Mouse (Mus musculus) frontal cortex, postnatal 25 days (tissue): ENCODE measurements around the gene Astn2.

ENCODE experiments used
- DNase-seq, 2 experiments: peaks; one replicate each; pipeline ENCODE4 v3.0.0; 2022; ENCODE audit warnings: low spot score in 2 of 2

Gene Astn2

DNA sequence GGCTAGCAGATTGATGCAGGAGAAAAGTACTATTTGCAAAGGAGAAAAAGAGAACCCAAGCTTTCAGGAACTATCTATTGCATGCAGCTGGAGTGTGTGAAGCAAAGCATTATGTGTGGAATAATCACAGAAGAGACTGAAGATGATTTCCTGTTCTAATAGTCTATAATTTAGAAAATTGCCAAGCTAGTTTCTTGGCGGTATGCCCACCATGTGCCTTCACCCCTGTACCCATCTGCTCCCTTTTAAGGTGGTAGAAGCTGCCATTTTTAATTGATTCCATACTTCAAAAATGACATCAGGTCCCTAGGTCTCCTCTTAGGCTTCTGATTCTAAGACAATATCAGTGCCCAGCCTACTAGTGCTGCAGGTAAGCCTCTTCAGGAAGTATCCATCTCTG, 432.0 kb downstream of the Astn2 start:
- DNase-seq, result no peak

DNA sequence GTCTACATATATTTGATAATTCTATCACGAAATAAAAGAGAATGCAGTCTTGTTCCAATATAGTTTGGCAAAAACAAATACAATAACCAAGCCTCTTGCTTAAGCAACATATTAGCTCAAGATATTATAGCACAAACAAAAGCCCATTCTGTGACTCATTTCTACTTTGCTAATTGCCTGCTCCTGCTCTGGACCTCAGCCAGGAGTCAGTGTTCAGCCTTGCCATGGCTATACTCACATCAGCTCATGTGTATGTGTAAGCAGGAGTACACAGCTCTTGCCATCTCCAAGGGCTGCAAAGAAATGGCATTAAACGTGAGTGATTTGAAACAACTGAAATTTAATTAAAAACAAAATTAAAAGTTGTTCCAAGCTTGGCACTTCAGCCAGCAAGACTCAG, 435.1 kb downstream of the Astn2 start:
- DNase-seq, result no peak

- no peak for DNase-seq
Measured at GRCm38 (mm10) chr4:65964604-65965003, 439.8 kb downstream of the Astn2 start.

DNA sequence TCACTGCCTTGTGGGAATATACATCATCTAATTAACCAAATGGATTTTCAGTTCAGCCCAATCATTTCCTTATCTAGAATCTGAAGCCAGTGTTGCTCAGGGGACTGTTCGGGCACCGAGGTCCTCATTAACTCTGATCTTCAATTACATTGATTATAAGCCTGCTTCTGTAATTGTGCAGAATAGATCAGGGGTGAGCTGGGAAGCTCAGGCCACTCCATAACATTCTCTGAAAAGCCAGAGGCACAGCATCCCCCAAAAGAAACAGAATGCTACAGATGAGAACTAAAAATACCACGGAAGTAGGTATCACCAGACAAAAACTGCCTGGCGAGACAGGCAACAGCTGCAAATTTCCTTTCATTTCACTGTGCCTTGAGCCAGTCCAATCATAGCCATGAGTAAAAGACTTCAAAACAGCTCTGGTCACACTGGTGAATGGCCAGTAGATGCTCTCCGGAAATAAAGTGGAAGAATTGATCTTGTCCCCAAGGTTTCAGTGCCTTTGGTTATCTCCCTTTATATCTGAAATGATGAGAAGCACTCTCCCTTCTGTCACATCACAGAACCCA, 445.1 kb downstream of the Astn2 start:
- DNase-seq, result no peak

DNA sequence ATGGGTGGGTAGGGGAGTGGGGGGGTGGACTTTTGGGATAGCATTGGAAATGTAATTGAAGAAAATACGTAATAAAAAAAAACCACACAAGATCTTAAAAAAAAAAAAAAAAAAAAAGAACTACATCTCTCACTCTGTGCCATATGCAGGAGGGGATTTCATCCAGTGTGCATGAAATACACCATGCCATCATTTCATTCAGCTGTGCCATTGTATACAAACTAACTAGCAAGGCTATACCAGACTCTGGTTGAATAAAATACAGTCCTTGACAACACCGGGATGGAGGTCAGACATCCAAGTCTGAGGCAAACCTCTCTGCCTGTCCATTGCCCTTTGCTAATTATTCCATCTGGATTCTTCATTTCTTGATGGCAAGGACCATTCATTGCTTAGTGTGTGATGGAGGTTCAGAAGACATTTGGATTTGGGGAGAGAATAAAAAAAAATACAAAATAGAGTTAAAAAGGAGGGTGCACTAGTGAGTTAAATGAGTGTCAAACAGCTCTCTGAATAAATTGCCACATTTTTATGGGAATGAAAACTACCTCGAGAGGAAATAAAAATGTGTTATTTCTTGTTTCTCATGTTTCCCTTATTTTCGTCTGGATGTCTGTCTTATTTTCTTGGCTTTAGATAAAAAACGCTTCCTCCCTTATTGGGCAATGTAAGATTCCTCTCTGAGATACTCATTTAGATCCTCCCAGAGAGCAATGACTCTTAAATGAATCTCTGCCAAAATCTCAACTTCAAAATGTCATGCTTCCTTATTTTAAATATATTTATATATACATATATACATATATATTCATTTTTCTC, 445.8 kb downstream of the Astn2 start:
- no peak for DNase-seq

DNA sequence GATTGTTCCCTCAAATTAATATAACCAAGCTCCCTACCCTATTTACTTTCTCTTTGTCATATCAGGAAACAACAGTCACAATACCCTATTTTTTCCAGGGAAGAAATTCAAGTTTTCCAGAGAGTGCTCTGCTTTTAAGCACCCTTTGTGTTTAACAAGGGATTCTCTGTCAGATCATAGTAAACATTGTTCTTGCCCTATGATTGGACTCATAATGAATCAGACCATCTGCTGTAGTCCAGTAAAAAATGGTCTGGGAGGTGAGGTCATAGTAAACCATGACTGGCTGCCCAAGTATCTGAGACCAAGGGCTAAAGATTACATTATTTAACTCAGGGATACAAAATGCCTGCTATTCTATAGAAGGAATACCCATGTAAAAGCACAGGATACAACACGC, 452.5 kb downstream of the Astn2 start:
- DNase-seq, result no peak

- no peak for DNase-seq
Measured at GRCm38 (mm10) chr4:65947141-65947649, 457.2 kb downstream of the Astn2 start.

- no peak for DNase-seq
Measured at GRCm38 (mm10) chr4:65946021-65946420, 458.4 kb downstream of the Astn2 start.

DNA sequence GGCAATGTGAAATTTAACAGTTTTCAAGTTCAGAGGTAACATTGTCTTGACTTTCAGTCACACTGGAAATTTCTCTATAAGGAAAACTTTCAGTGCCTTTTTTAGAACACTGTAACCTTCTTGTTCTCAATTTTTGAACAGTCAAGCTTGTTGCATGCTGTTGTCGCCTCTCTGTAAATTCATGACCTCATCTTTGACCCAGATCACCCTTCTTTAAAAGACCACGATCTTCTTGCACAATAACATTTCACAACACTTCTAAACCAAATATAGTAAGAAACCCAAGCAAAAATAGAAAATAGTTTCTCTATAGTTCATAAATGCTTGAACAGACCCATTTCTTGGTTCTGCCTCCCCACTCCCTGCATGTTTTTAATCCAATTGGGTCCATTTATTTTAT, 473.5 kb downstream of the Astn2 start:
- no peak for DNase-seq

DNA sequence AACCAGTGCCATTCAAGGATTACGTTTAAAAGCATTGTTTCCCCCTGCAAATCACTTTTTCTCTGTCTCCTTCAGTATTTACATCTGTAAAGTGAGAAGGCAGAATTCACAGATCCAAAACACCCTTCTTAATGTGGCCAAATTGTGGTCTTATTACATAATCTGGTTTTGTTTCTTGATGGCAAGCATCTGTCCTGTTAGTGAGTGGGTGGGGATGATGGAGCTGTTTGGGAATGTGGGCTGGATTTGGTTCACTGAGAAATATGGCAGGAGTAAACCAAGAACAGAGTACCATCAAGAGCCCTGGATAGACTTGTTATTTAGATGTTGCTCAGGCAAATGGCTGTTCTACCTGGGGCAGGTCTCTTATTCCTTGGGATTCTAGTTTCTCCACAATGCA, 484.1 kb downstream of the Astn2 start:
- no peak for DNase-seq

DNA sequence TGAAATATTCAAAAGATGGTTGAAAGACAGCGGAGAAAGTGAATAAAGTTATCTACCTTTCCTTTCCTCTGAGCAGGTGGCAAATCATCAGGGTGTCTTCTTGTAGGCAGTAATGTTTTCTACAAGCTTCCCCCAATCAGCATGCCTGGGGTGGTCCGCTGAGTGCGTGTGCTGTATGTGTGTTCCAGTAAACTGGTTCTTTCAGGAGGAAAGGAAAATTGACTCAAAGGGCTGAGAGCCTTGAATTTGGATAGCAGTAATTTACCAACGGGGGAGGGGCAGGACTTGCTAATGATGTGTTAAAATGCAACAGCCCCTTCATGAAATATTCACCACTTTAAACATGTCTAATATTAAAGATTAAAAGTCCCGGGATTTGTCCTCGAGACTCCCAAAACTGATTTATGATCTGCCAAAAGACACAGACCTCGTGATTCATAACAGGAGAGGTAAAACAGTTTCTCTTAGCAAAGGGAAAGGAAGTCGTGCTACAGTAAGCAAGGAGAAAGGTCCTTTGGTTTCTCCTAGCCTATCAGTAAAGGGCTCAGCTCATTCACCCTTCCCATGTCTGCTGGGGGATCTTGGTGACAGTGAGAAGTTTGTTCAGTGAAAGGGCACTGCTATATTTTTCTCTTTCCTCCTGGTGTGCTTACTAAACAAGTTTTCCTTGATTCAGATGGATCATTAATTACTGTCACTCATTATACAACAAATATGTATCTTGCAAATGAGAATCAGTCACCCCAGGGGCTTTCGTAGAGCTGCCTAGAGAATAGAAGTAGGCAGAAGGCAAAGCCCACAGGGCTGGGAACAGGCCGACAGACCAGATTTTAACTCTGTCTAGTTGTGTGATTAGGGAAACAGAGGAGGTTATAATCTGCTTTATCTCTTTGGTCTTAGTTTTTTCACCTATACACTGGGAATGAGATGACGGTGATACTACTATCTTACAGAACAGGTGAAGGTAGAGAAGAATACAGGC, 488.1 kb downstream of the Astn2 start:
- no peak for DNase-seq

DNA sequence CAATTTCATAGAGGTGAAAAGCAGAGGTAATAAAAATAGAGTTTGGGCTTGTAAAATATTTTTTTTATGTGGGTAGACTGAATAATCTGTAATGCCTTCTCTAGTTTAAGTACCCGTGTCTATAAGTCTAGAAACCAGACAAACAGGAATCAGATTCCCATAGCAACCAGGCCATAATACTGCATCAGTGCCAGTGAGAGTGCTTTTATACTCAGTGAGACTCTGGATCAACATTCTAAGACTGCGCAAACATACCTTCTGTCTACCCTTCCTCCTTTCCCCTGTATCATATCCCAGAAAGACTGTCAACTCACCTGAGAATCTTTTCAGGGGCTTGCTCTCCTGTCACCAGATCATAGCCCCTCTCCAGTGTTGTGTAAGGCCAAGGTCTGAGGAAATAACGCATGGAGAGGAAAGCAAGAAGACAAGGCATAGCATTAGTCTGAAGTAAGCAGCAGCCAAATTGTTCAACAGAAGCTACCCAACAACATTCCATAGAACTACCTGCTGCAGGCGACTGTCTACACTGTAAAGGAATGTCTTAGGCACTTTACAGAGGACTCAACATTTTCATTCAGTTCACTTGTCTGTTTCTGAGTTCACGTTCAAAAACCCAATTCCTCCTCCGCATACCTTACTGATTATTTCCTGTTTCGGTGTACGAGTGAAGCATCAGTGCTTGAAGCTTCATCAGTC, 492.0 kb downstream of the Astn2 start:
- no peak for DNase-seq

GRCm38 (mm10) chr4:65907660-65908059, 496.8 kb downstream of the Astn2 start:
- DNase-seq, result no peak

- no peak for DNase-seq
Measured at GRCm38 (mm10) chr4:65904963-65905362, 499.4 kb downstream of the Astn2 start.

- DNase-seq, result no peak
Measured at GRCm38 (mm10) chr4:65896092-65897027, 508.1 kb downstream of the Astn2 start.

DNA sequence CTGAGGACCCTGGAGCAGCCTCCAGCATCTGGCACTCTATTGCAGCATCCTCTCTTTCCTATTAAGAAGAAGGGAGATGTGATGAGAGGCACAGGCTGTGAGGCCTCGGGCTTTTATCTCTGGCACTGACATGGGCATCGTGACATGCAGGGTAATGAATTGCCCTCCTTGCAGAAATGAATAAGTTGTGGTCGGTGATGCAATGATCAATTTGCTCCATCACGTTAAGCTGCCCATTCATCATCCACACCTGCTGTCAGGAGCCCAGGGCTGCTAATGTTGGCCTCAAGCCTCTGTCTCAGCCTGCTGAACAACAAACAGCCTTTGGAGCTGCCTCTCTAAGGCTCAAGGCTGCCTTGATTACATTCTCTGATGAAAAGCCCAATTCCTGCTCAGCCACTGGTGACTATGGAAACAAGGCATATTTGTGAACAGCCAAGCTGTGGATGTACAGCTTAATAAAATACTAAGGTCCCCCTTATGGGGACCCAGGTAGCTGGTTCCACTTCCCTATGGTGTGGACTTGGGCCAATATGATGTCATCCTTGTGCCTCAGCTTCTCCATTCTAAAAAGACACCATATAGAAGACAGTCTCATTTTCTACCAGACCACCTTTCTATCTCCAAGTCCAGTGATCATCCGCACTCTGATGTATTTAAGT, 515.9 kb downstream of the Astn2 start:
- DNase-seq, result no peak

DNA sequence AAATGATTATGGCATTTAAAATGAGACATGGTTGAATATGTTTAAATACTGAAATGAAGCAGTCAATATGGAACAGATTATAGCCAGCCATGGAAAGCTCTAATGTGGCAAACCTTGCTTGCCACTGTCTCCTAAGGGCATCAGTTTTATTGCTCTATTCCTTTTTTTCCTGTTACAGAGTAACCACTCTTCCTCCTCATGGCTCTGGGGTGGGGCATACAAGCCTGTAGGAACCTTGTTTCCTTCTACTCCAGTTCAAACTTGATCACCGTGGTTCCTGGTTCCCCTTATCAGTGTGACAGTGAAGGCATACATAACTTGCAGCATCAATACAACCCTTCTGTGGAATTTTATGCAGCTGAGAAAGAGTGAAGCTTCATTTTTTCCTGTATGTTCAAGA, 517.5 kb downstream of the Astn2 start:
- DNase-seq, result no peak

- no peak for DNase-seq
Measured at GRCm38 (mm10) chr4:65885921-65886320, 518.5 kb downstream of the Astn2 start.

DNA sequence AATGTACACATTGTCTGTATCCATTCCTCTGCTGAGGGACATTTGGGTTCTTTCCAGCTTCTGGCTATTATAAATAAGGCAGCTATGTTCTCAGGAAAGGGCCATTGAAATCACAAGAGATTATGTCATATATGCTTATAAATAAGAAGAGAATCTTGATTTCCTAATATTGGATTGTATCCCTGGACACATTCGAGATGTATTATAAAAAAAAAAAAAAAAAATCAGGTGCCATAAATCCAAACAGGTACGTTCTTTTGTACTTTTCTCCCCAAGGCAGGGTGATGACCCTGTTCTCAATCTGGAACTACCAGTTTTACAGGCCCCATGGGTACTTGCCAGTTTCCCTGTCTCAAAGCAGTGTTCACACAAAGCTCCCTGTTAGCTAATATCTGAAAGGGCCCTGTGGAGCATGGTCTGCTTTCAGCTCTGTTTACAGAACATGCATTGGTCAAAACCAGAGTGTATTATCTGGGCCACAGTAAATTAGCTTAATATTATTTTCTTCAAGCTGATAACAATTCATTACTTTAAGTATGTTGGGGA, 530.1 kb downstream of the Astn2 start:
- DNase-seq, result no peak

- DNase-seq, result no peak
Measured at GRCm38 (mm10) chr4:65864551-65864950, 539.9 kb downstream of the Astn2 start.
